9 mouse cellular contexts compared by ENCODE assay signal in the genomic region with DNA sequence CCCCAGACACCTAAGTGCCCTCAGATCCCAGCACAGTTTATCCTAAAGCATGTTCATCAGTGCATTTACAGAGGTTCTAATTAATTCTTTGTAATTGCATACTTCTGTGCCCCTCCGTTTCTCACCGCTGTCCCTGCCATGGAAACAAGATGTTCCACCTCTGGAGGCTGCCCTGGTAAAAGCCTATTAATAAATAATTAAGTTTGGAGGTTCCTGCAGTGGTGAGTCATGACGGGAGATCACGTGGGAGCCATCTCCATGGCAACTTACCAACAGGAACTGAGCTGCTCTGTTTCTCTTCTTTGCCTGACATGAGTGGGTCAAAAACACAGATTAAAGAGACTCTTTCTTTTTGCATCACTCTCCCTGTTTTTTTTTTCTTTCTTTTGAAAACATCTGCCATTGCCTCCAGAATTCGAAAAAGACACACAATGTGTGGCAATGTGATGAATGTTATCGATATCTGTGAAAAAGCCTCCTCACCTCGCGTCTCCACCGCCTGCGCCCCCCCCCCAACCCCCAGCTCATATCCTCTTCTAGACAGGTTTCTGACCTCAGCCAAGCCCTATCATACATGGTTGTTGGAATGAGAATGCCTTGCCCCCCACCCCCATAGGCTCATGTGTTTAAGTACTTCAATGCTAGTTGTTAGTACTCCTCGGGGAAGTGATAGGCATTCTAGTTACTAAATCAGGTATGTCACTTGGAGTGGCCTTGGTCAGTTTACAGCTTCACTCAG.
A peak's percentile ranks its signal among the peaks of the same experiment; 100 is the strongest.
DNase-seq lines count a peak whose midpoint lies in the region; ATAC-seq lines count a peak whose summit lies in the region.
"Had no signal": no experiment of that assay in that cellular context is flagged by ENCODE, and none has a peak within 500 bp of the region (broad histone marks: within the 10 kb centered on the region; RNA-seq: fewer than 3 reads in every experiment).

No protein-coding gene starts in this region.

- peaks cover 2% of the 10 kb centered on the region; the same call in 1 of the 2 replicates for H3K4me1 ChIP-seq in midbrain, embryonic 11.5 days (ENCODE audit: control insufficient read depth, insufficient read depth, low read length)
- H3K4me1 ChIP-seq: stomach, embryonic 15.5 days had no signal

- 58% methylated on average over 11 of the region's 11 CpGs for WGBS in midbrain, embryonic 11.5 days

- DNase-seq in ES-CJ7 (ENCODE audit: low read depth, low spot score) = peak; percentile 29
- peak; percentile 49 for DNase-seq in adrenal gland, adult 8-10 months
- peak; percentile 35 to 53 for DNase-seq in frontal cortex, postnatal 14 days (ENCODE audit: low spot score in 2 of 2)
- DNase-seq in kidney, postnatal 14 days = peak; percentile 26
- DNase-seq in midbrain, embryonic 11.5 days (ENCODE audit: low spot score, missing footprints) = no peak
- peak; percentile 69 for DNase-seq in telencephalon, adult 2 months (ENCODE audit: low read depth, low spot score)
- no peak for DNase-seq in urinary bladder, postnatal 10 days (ENCODE audit: low spot score)
- no peak for DNase-seq in cerebellum, adult 9-11 months

- peak; percentile 82 for ATAC-seq in midbrain, embryonic 11.5 days (ENCODE audit: low FRiP score)

- no peaks in the 10 kb centered on the region for H3K27me3 ChIP-seq in midbrain, embryonic 11.5 days (ENCODE audit: control insufficient read depth, insufficient read depth, low read length)
- H3K27me3 ChIP-seq: stomach, embryonic 15.5 days had no signal

- no peak overlapping the region for H3K27ac ChIP-seq in midbrain, embryonic 11.5 days (ENCODE audit: low read depth, low read length)
- H3K27ac ChIP-seq: stomach, embryonic 15.5 days had no signal

- no peak overlapping the region for H3K4me3 ChIP-seq in midbrain, embryonic 11.5 days (ENCODE audit: low read depth, low read length)
- H3K4me3 ChIP-seq: stomach, embryonic 15.5 days had no signal

- no peak overlapping the region for H3K4me2 ChIP-seq in midbrain, embryonic 11.5 days
- H3K4me2 ChIP-seq: stomach, embryonic 15.5 days had no signal

- H3K9me3 ChIP-seq in midbrain, embryonic 11.5 days (ENCODE audit: control insufficient read depth, low read length) = no peaks in the 10 kb centered on the region
- H3K9me3 ChIP-seq: stomach, embryonic 15.5 days had no signal

- H3K36me3 ChIP-seq in midbrain, embryonic 11.5 days (ENCODE audit: control insufficient read depth, insufficient read depth, low read length) = no peaks in the 10 kb centered on the region
- H3K36me3 ChIP-seq: stomach, embryonic 15.5 days had no signal

- H3K9ac ChIP-seq in midbrain, embryonic 11.5 days (ENCODE audit: low read length) = no peak overlapping the region
- H3K9ac ChIP-seq: stomach, embryonic 15.5 days had no signal

Comparison
In these comparisons a context has a peak if more than half of its experiments do, and no peak if none do; other contexts are left out.
1. DNase-seq: peak in ES-CJ7 (single experiment), adrenal gland, adult 8-10 months (single experiment), frontal cortex, postnatal 14 days (2 of 2), kidney, postnatal 14 days (single experiment) and telencephalon, adult 2 months (single experiment); none in midbrain, embryonic 11.5 days (single experiment), urinary bladder, postnatal 10 days (single experiment) and cerebellum, adult 9-11 months (single experiment).